Mouse (Mus musculus) stomach, postnatal 0 days (tissue): ENCODE measurements at regions not wholly inside any gene's neighbourhood (a gene's known extent, or its start where the extent isn't known, plus 50 kb on each side); places are given as distances from the start of the nearest gene placed in this dataset.

Source experiments
- CTCF ChIP-seq: IDR thresholded peaks from 2 replicates; pipeline ENCODE4 v1.5.1; 2016; ENCODE audit warnings: antibody characterized with exemption, low read depth, mild to moderate bottlenecking, moderate library complexity
- EP300 ChIP-seq: optimal IDR thresholded peaks from 2 replicates; pipeline ENCODE3; 2016; ENCODE audit warnings: antibody characterized with exemption

GRCm38 (mm10) chr10:74789245-74789644, 177.7 kb upstream of the Gnaz start:
- TF ChIP-seq CTCF (no peak), EP300 (no peak)
